Mouse (Mus musculus) B cell, adult 62 days (primary cell): ENCODE data around the gene Stmn1. TPM values are rescaled to one million over a fixed set of nuclear protein-coding genes. Genes with fewer than 3 reads are reported as not detected.

Source experiments
- total RNA-seq: library from RNA; stranded (reverse); gene quantifications from 4 replicates; pipeline ENCODE4 v1.2.4, GENCODE M21; 2023

The Stmn1 gene
- total RNA-seq: 29.6 to 39.7 TPM (median 33.1 TPM) in 4 replicates

GRCm38 (mm10) chr4:134468215-134468575, at the start of gene Stmn1:
Gene Stmn1, plus strand, starts transcription at chr4:134468320.

GRCm38 (mm10) chr4:134496595-134497210, 28.6 kb downstream of the Stmn1 start, which contains the start of gene Paqr7:
Gene Paqr7, plus strand, starts transcription at chr4:134496697.

GRCm38 (mm10) chr4:134510845-134511411, 42.8 kb downstream of the Stmn1 start, which contains the start of gene Aunip:
Gene Aunip, plus strand, starts transcription at chr4:134510999.

Other genes starting within 250 kb of the Stmn1 start
- gene Catsper4, start 240.9 kb upstream of the Stmn1 start, total RNA-seq: not detected in 4 replicates
- gene Cnksr1, start 229.9 kb upstream of the Stmn1 start, total RNA-seq: 0.69 TPM in 1 of 4 replicates, not detected in the others
- gene E130218I03Rik, start 224.7 kb upstream of the Stmn1 start, total RNA-seq: not detected in 4 replicates
- 25.1 to 28.5 TPM (median 27.5 TPM) in 4 replicates for gene Zfp593, start 222.7 kb upstream of the Stmn1 start, total RNA-seq
- not detected in 4 replicates for gene Gm30191, start 221.4 kb upstream of the Stmn1 start, total RNA-seq
- not detected in 4 replicates for gene Grrp1, start 214.2 kb upstream of the Stmn1 start, total RNA-seq
- 9.3 to 13.0 TPM (median 11.1 TPM) in 4 replicates for gene Pdik1l, start 180.4 kb upstream of the Stmn1 start, total RNA-seq
- not detected in 4 replicates for gene Trim63, start 153.2 kb upstream of the Stmn1 start, total RNA-seq
- not detected in 4 replicates for gene Slc30a2, start 125.1 kb upstream of the Stmn1 start, total RNA-seq
- gene Extl1, start 84.5 kb upstream of the Stmn1 start, total RNA-seq: 1.5 to 2.0 TPM (median 1.7 TPM) in 4 replicates
- gene Pafah2, start 72.0 kb upstream of the Stmn1 start, total RNA-seq: 1.4 to 3.0 TPM (median 2.1 TPM) in 4 replicates
- gene Paqr7, start 28.4 kb downstream of the Stmn1 start, total RNA-seq: 1.9 to 3.9 TPM (median 2.9 TPM) in 4 replicates
- not detected in 4 replicates for gene Aunip, start 42.7 kb downstream of the Stmn1 start, total RNA-seq
- 41.8 to 47.0 TPM (median 46.7 TPM) in 4 replicates for gene Mtfr1l, start 67.1 kb downstream of the Stmn1 start, total RNA-seq
- 0.54 to 3.4 TPM (median 1.6 TPM) in 4 replicates for gene Selenon, start 83.8 kb downstream of the Stmn1 start, total RNA-seq
- gene Man1c1, start 236.0 kb downstream of the Stmn1 start, total RNA-seq: 5.9 to 7.3 TPM (median 6.8 TPM) in 4 replicates